Mouse (Mus musculus): Measurements from ENCODE around the gene Sgpp2. TPM values are rescaled to one million over a fixed set of nuclear protein-coding genes. Genes with fewer than 3 reads are reported as not detected.

Gene Sgpp2
- polyA plus RNA-seq, 1 experiment from 2014 or later, result 35.9 TPM

DNA sequence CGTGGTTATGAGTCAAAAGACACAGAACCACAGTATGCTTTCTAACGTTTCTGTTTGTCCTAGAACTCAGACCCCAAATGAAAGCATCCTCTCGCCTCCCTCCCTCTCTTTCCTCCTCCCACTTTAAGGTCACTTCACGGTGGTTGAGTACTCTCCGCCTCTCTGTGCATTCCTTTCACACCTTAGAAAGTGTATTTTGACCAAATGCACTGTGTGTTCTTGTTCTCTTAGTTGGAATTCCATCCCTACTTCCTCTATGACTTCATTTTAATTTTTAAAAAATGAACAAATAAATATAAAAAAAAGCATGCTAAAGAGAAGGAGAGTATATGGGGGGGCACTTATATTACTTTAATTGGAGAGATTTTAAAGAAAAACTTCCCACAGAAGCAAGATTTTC, 30.4 kb downstream of the Sgpp2 start:
- no peak overlapping the region for H3K9ac ChIP-seq
- no peaks in the 10 kb centered on the region for H3K27me3 ChIP-seq (replicated peaks)
- 68% methylated on average over 5 of the region's 5 CpGs for WGBS
- no peak overlapping the region for H3K4me3 ChIP-seq (replicated peaks)
- H3K36me3 ChIP-seq, result no peaks in the 10 kb centered on the region
- H3K27ac ChIP-seq, result no peak overlapping the region
- no peak for ATAC-seq
- H3K9me3 ChIP-seq, result no peaks in the 10 kb centered on the region
- H3K4me1 ChIP-seq (replicated peaks), result 0 out of 2 replicates have a peak, but pooled peaks cover 7% of the 10 kb centered on the region
- no peak overlapping the region for H3K4me2 ChIP-seq (replicated peaks)

DNA sequence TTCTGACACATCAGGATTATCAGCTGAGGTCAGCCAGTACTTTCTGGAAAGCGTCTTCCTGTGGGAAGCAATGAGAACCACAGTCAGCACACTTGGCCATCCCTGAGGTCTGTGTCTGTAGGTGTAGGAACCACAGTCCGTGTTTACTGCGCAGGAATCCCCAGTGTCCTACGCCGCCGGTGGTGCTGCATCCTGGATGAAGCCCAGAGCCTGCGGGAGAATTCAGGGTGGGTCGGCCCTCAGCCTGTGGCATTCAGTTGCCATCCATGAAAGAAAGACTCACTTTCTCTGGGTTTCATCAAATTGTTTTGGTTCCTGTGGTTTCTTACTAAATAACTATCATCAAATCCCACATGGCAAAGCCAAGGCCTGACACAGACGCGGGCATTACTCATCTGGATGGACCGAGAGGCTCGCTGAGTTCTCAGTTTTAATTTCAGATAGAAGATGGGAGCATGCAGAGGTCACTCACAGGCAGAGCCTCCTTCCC, 37.2 kb downstream of the Sgpp2 start:
- no peaks in the 10 kb centered on the region for H3K9me3 ChIP-seq
- no peak overlapping the region for H3K27ac ChIP-seq
- no peaks in the 10 kb centered on the region for H3K27me3 ChIP-seq (replicated peaks)
- no peaks in the 10 kb centered on the region for H3K4me1 ChIP-seq (replicated peaks)
- H3K36me3 ChIP-seq, result no peaks in the 10 kb centered on the region
- no peak overlapping the region for H3K9ac ChIP-seq
- WGBS, result 78% methylated on average over 12 of the region's 12 CpGs
- no peak overlapping the region for H3K4me3 ChIP-seq (replicated peaks)
- no peak for ATAC-seq
- no peak overlapping the region for H3K4me2 ChIP-seq (replicated peaks)

DNA sequence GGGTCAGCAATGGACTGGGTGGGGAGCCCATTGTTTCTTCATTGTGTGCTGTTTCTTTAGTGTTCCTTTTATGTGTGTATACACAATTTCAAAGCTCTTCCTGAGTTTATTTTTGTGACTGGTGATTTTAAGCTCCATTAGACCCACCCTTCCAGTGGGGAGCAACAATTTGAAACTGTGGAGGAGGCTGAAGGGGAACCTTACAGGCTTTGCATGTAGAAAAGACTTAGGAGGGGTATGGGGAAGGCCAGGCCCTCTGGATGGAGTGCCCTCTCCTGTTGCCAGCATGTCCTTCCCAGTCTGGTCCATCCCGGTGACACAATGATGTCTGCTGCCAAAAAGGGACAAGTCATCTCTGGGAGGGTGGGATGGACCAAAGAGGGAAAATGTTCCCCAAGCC, 39.1 kb downstream of the Sgpp2 start:
- no peak overlapping the region for H3K27ac ChIP-seq
- no peaks in the 10 kb centered on the region for H3K27me3 ChIP-seq (replicated peaks)
- H3K4me1 ChIP-seq (replicated peaks), result 0 out of 2 replicates have a peak, but pooled peaks cover 2% of the 10 kb centered on the region
- H3K4me2 ChIP-seq (replicated peaks), result no peak overlapping the region
- no peak overlapping the region for H3K4me3 ChIP-seq (replicated peaks)
- no peaks in the 10 kb centered on the region for H3K36me3 ChIP-seq
- WGBS, result 85% methylated on average over 1 of the region's 1 CpGs
- no peak overlapping the region for H3K9ac ChIP-seq
- ATAC-seq, result no peak
- no peaks in the 10 kb centered on the region for H3K9me3 ChIP-seq

DNA sequence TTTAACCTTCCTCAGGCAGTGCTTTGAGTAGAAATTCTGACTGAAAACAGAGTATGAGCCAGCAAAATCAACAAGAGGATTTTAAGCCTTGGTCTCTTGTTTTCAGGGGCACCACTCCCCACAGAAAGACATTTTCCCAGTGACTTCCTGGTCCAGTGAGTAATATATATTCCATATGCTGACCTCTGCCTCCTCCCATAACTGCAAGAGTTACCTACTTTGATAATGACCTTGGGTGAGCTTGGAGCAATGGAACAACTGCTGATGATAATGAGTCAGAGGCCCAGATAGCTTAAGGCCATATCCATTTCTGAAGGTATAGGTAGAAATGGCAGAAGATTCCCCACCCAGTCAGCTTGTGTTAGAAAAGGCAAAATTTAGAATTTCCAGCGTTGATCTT, 43.1 kb downstream of the Sgpp2 start:
- H3K36me3 ChIP-seq, result no peaks in the 10 kb centered on the region
- 0 out of 2 replicates have a peak, but pooled peaks cover 7% of the 10 kb centered on the region for H3K4me1 ChIP-seq (replicated peaks)
- H3K9ac ChIP-seq, result no peak overlapping the region
- no peak overlapping the region for H3K4me2 ChIP-seq (replicated peaks)
- ATAC-seq, result peak; percentile 82
- H3K4me3 ChIP-seq (replicated peaks), result no peak overlapping the region
- 89% methylated on average over 1 of the region's 1 CpGs for WGBS
- H3K27me3 ChIP-seq (replicated peaks), result no peaks in the 10 kb centered on the region
- H3K27ac ChIP-seq, result peak overlapping the region; percentile 19
- H3K9me3 ChIP-seq, result no peaks in the 10 kb centered on the region

DNA sequence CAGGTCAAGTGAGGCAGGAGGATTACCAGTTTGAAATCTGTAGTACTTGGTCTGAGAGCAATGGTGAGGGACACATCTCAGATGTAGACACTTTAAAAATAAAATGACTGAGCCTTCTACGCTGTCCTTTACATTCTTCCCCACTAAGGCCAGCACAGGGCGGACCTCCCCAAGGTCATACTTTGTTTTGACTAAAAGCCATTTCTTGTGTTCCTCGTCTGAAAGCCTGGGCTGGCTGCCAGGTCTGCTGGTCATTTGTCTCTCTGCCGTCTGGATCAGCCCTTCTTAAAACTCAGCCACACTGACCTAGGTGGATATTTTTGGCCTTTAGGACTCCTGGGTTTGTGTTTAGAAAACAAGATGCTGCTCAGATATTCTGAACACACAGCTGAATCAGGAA, 45.0 kb downstream of the Sgpp2 start:
- Histone ChIP-seq H3K36me3 (no peaks in the 10 kb centered on the region), H3K4me2 (replicated peaks) (no peak overlapping the region), H3K4me3 (replicated peaks) (no peak overlapping the region), H3K4me1 (replicated peaks) (0 out of 2 replicates have a peak, but pooled peaks cover 7% of the 10 kb centered on the region), H3K27ac (no peak overlapping the region), H3K9ac (no peak overlapping the region), H3K27me3 (replicated peaks) (no peaks in the 10 kb centered on the region), H3K9me3 (no peaks in the 10 kb centered on the region)
- WGBS, result 29% methylated on average over 4 of the region's 4 CpGs
- ATAC-seq, result no peak

DNA sequence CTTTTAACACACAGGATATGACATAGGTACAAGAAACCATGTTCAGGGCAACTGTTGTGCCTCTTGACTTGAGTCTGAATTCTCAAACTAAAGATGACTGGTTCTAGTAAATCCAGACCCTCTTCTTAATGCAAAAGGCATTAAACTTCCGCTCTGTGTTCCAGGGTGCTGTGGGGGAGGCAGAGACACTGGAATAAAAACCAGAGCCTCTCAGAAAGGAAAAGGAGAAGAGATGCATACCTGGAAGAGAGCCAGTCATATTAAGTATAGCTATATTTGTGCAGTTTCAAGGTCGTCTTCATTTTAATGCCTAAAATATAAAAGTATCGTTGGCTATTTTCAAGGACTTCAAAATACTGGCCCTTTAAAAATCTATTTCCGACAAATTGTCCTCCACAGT, 47.3 kb downstream of the Sgpp2 start:
- H3K9me3 ChIP-seq, result no peaks in the 10 kb centered on the region

DNA sequence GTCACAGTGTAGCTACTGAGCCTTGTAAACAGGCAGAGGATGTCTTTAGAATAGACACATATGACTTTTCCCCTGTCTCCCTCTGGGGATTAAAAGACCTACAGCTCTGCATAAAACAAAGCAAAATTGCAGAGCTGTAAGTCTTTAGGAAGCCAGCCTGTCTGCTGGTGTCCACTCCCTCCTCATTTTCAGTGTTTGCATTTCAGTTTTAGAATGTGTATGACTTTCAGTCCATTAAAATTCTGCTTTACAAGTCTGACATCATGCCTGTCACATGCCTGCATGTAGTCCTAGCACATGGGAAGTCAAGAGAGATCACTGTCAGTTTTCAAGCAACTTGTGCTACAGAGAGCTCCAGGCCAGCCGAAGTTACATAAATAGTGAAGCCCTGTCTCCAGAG, 47.7 kb downstream of the Sgpp2 start:
- Histone ChIP-seq H3K9ac (no peak overlapping the region), H3K9me3 (no peaks in the 10 kb centered on the region), H3K4me3 (replicated peaks) (no peak overlapping the region), H3K36me3 (no peaks in the 10 kb centered on the region), H3K27ac (0 out of 2 replicates have a peak overlapping the region, but pooled peaks have one; percentile 36), H3K27me3 (replicated peaks) (no peaks in the 10 kb centered on the region), H3K4me2 (replicated peaks) (no peak overlapping the region), H3K4me1 (replicated peaks) (0 out of 2 replicates have a peak, but pooled peaks cover 5% of the 10 kb centered on the region)
- 59% methylated on average over 1 of the region's 1 CpGs for WGBS
- ATAC-seq, result no peak

More for the DNA sequence above, 47.3 kb downstream of the Sgpp2 start:
- 51% methylated on average over 4 of the region's 4 CpGs for WGBS
- Histone ChIP-seq H3K4me3 (replicated peaks) (no peak overlapping the region), H3K4me2 (replicated peaks) (no peak overlapping the region), H3K27ac (0 out of 2 replicates have a peak overlapping the region, but pooled peaks have one; percentile 36), H3K9ac (no peak overlapping the region), H3K27me3 (replicated peaks) (no peaks in the 10 kb centered on the region), H3K4me1 (replicated peaks) (0 out of 2 replicates have a peak, but pooled peaks cover 7% of the 10 kb centered on the region), H3K36me3 (no peaks in the 10 kb centered on the region)
- no peak for ATAC-seq

DNA sequence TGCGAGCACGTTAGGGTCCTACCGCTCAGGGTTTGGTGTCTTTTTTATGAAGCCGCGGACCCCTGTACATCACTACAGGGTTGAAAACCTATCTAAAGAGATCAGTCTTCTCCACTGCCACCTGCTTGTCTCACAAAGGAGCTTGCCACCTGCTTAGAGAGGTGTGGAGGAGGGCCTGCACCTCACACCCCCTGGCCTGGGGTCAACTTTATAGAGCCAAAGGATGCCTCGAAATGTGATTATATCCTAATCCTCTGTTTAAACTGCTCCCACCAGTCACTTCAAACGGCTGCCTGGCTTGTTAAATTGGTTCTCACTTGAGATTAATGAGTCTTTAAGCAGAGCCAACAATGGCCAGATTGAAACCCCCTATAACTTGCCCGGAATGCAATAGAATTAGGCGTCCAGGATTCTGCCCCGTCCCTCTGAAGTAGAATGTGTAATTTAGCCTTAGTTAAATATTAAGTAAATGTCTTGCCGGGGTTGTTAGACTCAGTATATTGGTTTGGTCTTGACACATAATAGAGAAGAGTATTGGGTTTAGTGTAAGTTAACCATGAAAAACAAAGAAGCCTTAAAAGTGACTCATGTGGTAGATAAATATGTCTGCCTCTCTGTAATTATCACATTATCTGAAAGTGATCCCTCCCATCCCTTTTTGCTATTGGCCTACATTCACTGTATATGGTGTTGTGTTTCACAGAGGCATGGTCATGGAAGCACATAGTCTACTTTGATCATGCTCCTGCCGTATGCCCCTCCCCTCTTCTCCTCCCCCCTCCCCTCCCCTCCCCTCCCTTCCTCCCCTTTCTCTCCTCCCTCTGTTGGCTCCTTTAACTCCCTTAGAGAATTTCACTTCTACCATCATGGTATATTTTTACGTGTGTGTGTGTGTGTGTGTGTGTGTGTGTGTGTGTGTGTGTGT, 54.1 kb downstream of the Sgpp2 start:
- 0 out of 2 replicates have a peak, but pooled peaks have one; percentile 40 for ATAC-seq
- Histone ChIP-seq H3K9me3 (no peaks in the 10 kb centered on the region), H3K4me1 (replicated peaks) (peaks cover 6% of the 10 kb centered on the region), H3K27me3 (replicated peaks) (no peaks in the 10 kb centered on the region), H3K36me3 (no peaks in the 10 kb centered on the region), H3K4me2 (replicated peaks) (no peak overlapping the region), H3K4me3 (replicated peaks) (no peak overlapping the region), H3K27ac (no peak overlapping the region), H3K9ac (no peak overlapping the region)
- WGBS, result 52% methylated on average over 13 of the region's 13 CpGs

DNA sequence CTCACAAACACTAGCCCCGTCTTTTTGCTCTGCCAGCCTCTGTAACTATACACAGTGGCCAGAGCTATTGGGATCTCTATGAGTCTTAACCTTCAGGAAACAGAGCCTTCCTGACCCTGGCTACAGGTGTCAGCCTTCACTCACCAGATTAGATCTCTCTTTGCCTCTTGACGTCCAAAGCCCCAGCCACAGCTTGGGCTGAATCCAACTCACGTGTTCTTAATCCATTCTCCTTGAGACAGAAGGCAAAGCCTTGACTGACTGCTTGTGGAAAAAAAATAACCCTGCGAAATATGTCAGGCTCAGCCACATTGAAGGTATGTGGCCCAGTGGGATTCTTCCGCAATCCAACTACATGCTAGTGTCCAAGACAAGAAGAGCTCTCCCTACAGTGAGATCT, 57.7 kb downstream of the Sgpp2 start:
- no peak overlapping the region for H3K27ac ChIP-seq
- 82% methylated on average over 5 of the region's 5 CpGs for WGBS

DNA sequence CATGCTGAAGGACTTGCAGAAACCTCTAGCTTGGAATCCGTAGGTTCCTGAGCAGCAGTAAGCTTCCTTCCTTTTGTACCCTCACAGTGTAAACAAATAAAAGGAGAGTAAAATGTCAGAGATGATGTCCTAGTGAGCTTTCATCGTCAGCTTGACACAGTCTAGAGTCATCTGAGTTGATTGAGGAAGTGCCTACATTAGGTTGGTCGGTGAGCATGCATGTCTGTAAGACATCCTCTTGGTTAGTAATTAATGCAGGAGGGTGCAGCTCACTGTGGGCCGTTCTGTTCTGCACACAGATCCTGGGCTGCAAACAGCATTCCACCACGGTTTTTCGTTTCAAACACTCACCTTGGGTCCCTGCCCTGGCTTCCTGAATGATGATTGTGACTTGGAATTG, 60.0 kb downstream of the Sgpp2 start:
- ATAC-seq, result peak; percentile 55
- Histone ChIP-seq H3K4me1 (replicated peaks) (0 out of 2 replicates have a peak, but pooled peaks cover 8% of the 10 kb centered on the region), H3K36me3 (no peaks in the 10 kb centered on the region), H3K27me3 (replicated peaks) (no peaks in the 10 kb centered on the region), H3K4me3 (replicated peaks) (no peak overlapping the region), H3K9me3 (no peaks in the 10 kb centered on the region), H3K4me2 (replicated peaks) (no peak overlapping the region), H3K27ac (no peak overlapping the region), H3K9ac (no peak overlapping the region)
- 27% methylated on average over 6 of the region's 6 CpGs for WGBS

More for the DNA sequence above, 57.7 kb downstream of the Sgpp2 start:
- no peak overlapping the region for H3K4me3 ChIP-seq (replicated peaks)
- no peaks in the 10 kb centered on the region for H3K9me3 ChIP-seq
- no peak overlapping the region for H3K9ac ChIP-seq
- H3K36me3 ChIP-seq, result no peaks in the 10 kb centered on the region
- H3K27me3 ChIP-seq (replicated peaks), result no peaks in the 10 kb centered on the region
- H3K4me2 ChIP-seq (replicated peaks), result no peak overlapping the region
- ATAC-seq, result no peak
- peaks cover 14% of the 10 kb centered on the region for H3K4me1 ChIP-seq (replicated peaks)

DNA sequence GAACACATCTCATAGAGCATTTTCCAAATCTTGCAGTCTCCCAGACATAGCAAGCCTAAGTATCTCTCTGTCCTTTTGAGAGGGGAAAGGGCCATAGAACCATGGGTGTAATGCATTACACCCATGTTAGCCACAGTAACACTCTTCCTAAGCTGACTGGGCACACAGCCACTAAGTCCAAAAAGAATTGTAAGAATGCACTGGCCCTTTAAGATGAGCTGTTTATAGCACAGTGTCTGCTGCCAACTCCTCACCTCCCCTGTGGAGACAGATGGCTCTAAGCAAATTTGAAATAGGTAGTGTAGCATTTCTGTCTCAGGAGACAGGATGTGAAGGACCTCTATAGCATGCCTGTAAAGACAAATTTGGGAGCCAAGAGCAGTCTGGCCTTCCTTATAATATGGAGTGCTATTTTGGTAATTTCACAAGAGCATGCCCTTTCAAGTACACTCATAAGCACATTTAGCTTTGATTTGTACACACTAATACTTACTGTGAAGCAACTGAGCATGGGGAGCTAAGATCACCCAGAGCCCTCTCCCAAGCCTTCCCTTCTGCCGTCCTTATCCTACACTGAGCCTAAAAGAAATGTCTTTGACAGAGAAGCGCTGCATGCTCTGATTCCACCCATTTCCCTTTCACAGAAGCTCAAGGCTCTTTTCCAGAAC, 61.6 kb downstream of the Sgpp2 start:
- Histone ChIP-seq H3K4me1 (replicated peaks) (0 out of 2 replicates have a peak, but pooled peaks cover 8% of the 10 kb centered on the region), H3K27ac (no peak overlapping the region), H3K36me3 (no peaks in the 10 kb centered on the region), H3K4me3 (replicated peaks) (no peak overlapping the region), H3K9me3 (no peaks in the 10 kb centered on the region), H3K4me2 (replicated peaks) (no peak overlapping the region), H3K9ac (no peak overlapping the region), H3K27me3 (replicated peaks) (no peaks in the 10 kb centered on the region)
- ATAC-seq, result no peak
- WGBS, result 78% methylated on average over 2 of the region's 2 CpGs

DNA sequence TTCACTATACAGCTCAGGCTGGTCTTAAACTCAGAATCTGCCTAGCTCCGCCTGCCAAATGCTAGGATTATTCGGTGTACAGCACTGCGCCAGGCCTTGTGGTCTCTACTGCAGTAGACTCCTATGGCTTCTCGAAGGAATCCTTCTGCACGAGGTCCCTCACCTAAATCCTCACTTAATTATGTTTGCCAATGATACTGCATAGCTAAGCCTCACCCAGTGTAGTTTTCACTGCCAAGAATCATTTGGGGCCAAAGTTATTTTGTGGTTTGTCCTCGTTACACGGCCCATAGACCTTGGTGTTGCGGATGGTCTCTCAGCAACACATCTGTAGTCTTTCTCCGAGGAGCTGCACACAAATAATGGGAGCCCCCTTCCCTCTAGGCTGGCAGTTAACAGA, 62.2 kb downstream of the Sgpp2 start:
- Histone ChIP-seq H3K9me3 (no peaks in the 10 kb centered on the region), H3K27ac (no peak overlapping the region), H3K4me1 (replicated peaks) (0 out of 2 replicates have a peak, but pooled peaks cover 8% of the 10 kb centered on the region), H3K36me3 (no peaks in the 10 kb centered on the region), H3K4me2 (replicated peaks) (no peak overlapping the region), H3K27me3 (replicated peaks) (no peaks in the 10 kb centered on the region), H3K9ac (no peak overlapping the region), H3K4me3 (replicated peaks) (no peak overlapping the region)
- no peak for ATAC-seq
- WGBS, result 83% methylated on average over 9 of the region's 9 CpGs
